Mouse (Mus musculus) spleen, adult 2 months (tissue): Measurements from ENCODE around the gene Fancl.

Experiments used
- CTCF ChIP-seq: fragments of 200-500 bp; IDR thresholded peaks from 2 replicates; pipeline ENCODE4 v1.5.1; 2011; ENCODE audit warnings: mild to moderate bottlenecking, inconsistent platforms; ENCODE audit not compliant: insufficient read depth, insufficient read length, insufficient replicate concordance; ENCODE audit errors: extremely low read depth
- POLR2A ChIP-seq: fragments of 200-500 bp; IDR thresholded peaks from 2 replicates; pipeline ENCODE4 v1.6.1; 2011; ENCODE audit warnings: low read depth, low read length, inconsistent platforms

DNA sequence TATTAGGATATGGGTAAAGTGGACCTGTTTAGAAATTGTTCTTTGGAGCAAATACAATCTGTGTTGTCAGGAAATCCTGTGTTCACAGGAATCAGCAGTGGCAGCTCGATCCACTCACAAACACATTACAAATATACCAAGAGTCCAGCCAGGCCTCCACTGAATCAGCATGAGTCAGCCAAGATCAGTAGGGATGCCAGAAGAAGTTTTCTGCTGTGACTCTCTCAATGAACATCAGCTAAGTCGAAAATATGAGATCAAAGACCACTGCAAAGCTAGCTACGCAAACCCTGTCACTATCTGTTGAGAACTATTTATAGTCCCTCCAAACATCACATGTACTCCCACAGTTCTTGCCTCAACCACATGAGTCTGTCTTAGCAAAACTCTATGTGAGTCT lies 133.1 kb downstream of the Fancl start:
- TF ChIP-seq POLR2A (no peak), CTCF (no peak)
